Mouse (Mus musculus) thymus, postnatal 14 days (tissue): ENCODE results near the gene Atxn2.
A peak's percentile ranks its signal among the peaks of the same experiment; 100 is the strongest.
"Not testable (repeated sequence)": the region's sequence is repeated elsewhere in the genome, so short reads cannot be mapped to it uniquely, and the experiment has no call there.

Source experiments
- DNase-seq: peaks from one replicate; pipeline ENCODE4 v3.0.0; 2021

The Atxn2 gene

GRCm38 (mm10) chr5:121712232-121712933 is 1.2 kb downstream of the Atxn2 start:
- DNase-seq = peak; percentile 54

DNA sequence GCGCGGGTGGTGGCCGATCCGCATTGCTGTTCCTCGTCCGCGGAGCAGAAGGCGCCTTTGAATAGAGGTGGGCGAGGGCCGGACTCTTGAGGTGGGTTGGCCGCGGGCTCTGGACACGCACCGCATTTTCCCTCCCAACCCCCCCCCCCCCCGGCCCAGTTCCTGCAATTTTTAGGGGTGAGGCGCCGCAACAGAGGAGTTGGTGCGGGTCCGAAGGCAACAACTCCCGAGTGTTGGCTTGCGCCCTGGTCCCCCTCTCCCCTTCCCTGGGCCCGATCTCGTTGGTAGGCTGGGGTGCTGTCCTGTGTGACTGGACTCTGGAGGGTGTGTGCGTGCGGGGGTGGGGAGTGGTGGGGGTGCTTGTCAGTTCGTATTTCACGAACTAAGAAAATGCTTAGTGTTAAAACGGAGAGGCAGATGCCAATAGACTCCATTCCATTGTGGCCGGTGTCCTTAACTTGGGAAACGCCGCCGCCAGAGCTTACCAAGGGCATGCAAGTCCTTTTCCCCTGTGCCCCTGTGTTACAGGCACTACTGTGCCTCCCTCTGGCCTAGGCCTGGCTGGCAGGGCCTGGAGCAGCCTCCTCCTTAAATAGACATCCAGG is 1.9 kb downstream of the Atxn2 start:
- DNase-seq = peak; percentile 42

DNA sequence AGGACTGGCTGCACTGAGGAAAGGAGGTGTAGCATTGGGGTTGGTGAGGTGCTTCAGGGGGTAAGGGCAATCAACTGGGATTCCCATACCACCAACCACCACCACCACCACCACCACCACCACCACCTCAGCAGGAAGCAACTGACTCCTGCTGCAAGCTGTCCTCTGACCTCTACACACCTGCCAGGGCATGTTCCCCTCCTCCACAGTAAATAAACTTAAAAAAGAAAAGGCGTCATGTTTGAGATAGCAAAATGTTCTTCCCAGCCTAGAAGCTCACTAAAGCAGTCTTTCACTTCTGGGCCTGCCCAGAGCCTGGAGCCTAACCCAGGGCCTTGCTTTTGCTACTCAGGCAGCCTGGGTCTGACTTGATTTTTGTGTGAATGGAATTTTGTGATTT is 3.2 kb downstream of the Atxn2 start:
- DNase-seq = peak; percentile 36

GRCm38 (mm10) chr5:121714928-121715327 is 3.8 kb downstream of the Atxn2 start:
- DNase-seq = no peak

DNA sequence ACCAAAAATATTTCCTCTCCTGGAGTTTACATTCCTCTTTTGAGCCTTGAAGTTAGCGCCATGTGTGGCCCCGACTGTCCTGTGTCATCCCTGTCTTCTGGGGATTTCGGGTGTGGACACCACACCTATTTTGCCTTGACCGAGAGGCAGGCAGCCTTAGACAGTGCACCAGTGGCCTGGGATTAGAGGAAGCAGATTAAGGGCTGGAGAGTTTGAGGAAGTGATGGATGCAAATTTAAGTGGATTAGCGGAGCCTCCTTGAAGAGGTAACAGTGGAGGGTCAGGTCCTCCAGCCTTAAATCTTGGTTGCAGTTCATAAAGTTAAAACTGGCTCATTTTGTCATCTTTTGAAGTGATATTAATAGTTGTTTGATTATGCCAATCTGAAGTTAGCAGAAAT is 7.3 kb downstream of the Atxn2 start:
- DNase-seq = no peak

- DNase-seq = no peak
Measured at GRCm38 (mm10) chr5:121720888-121721585, 9.9 kb downstream of the Atxn2 start.

DNA sequence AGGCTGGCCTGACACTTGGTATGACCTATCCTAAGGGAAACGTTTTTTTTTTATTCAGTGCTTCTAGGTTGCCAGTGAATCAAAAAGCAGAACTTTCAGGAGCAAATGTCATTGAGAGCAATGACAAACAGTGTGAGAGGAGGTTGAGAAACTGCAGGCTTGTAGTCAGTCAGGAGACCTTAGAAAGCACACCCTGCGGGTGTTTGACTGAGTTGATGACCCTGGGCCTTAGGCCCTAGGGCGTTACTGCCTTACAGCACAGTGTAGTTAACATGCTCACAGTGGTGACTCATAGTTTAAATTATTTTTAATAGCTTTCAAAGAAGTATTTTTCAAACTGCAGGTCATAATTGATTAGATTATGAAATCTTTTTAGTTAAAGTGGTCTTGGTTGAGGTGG is 10.7 kb downstream of the Atxn2 start:
- no peak for DNase-seq

DNA sequence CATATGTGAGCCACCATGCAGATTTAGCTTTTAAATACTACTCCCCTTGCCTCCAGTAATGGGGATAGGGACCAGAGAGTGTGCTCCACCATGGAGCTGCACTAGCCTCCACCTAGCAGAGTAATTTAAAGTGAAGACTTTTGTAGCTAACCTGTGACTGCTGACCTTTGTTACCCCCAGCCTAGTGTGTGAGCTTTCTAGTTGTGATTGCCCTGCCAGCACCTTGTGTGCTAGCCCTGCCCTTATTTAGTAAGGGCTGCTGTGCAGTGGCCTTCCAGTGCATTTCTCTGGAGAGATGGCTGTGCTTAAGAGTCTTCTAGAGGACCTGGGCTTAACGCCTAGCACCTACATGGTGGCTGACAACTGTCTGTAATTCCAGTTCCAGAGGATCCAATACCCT is 13.5 kb downstream of the Atxn2 start:
- DNase-seq = no peak

GRCm38 (mm10) chr5:121730057-121730456 is 18.9 kb downstream of the Atxn2 start:
- DNase-seq = no peak

DNA sequence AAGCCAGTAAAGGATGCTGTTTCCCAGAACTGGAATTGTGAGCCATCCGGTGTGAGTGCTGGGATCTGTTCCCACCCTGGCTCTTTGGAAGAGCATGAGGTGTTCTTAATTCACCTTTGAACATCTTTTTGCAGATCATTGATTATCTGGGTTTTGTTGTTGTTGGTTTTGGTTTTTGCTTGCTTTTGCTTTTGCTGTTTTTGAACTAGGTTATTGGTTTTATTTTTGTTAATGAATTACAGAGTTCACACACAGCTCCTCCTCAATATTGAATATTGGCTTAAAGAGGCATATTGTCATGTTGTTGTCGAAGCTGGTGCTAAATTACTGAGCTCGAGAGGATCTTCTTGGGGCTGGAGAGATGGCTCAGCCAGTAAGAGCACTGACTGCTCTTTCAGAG is 25.5 kb downstream of the Atxn2 start:
- no peak for DNase-seq

GRCm38 (mm10) chr5:121738162-121738561 is 27.0 kb downstream of the Atxn2 start:
- DNase-seq = not testable (repeated sequence)

DNA sequence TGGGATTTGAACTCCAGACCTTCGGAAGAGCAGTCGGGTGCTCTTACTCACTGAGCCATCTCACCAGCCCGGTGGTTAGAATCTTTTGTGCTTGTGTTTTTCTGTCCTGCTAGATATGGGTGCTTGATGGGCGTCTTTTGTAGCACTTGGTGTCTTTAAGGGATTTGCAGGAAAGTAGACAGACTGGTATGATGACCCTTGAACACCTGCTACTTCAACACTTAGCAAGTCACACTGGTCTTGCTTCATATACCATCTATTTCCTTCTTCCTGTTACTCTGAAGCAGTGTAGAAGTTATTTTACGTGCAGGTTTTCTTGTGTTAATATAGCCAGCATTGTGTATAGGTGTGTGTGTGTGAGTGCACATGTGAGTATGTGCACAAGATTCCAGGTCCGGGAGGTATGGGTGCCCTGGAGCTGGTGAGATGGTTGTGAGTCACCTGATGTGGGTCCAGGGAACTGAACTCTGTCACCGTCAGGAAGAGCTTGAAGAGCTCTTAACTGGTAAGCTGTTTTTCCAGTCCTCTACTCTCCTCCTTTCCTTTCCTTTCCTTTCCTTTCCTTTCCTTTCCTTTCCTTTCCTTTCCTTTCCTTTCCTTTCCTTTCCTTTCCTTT is 27.5 kb downstream of the Atxn2 start:
- no peak for DNase-seq

DNA sequence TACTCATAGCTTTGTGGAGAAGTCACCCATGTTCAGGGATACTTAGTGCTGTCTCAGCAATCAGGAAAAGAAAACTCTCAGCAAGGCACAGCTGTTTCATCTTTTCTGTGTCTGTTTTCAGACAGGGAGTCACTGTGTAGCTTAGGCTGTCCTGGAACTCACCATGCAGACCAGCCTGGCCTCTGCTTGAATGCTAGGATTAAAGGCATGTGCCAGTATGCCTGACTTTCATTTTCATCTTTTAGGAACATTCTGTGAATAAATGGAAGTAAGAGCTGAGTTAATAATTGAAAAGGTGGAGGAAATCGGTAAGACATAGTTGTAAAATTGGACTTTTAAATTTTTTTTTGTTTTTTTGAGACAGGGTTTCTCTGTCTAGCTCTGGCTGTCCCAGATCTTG is 29.4 kb downstream of the Atxn2 start:
- no peak for DNase-seq

DNA sequence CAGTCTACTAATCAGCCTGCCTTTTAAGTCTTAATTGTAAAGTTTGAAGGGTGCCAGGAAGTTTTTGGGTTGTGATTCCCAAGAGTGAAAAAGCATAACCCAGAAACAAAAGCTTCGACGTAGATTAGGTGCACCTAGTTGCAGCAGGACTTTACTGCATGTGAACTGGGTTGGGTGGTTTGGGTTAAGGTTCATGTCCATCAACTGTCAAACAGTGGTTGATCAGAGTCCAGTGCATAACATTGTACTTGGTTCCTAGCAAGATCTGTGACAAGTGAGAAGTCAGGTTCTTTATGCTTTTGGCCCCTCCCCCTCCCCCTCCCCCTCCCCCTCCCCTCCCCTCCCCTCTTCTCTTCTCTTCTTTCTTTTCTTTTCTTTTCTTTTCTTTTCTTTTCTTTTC is 31.8 kb downstream of the Atxn2 start:
- DNase-seq = no peak

DNA sequence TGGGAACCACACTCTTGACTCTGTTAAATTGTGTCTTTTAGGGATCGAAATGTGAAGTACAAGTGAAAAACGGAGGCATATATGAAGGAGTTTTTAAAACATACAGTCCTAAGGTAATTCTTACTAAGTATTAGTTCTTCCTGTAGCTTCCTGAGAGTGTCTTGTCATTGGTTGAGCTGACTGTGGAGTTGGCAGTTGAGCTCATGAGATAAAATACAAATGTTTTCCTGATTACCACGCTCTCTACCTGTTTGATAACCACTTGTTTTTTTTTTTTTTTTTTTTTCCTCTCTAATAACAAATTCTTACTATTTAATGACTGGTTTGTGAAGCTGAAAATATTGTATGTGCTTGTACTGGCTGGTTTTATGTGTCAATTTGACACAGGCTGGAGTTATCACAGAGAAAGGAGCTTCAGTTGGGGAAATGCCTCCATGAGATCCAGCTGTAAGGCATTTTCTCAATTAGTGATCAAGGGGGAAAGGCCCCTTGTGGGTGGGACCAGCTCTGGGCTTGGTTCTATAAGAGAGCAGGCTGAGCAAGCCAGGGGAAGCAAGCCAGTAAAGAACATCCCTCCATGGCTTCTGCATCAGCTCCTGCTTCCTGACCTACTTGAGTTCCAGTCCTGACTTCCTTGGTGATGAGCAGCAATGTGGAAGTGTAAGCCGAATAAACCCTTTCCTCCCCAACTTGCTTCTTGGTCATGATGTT is 36.9 kb downstream of the Atxn2 start:
- DNase-seq = not testable (repeated sequence)

DNA sequence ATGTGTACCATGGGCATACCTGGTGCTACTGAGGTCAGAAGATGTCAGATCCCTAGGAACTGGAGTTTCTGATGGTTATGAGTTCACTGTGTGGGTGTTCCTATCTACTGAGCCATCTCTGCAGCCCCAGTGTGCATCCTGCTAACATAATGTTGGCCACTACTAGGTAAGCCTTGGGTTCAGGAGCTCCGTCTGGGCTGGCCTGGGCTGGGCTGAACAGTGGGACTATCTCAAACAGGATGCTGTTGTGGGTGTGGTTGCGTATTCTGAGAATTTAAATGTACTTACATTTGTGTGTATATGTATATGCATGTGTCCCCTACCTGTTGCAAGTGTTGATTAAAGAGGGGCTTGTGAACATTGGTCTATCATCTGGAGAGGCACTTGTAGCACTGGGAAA is 38.5 kb downstream of the Atxn2 start:
- no peak for DNase-seq

DNA sequence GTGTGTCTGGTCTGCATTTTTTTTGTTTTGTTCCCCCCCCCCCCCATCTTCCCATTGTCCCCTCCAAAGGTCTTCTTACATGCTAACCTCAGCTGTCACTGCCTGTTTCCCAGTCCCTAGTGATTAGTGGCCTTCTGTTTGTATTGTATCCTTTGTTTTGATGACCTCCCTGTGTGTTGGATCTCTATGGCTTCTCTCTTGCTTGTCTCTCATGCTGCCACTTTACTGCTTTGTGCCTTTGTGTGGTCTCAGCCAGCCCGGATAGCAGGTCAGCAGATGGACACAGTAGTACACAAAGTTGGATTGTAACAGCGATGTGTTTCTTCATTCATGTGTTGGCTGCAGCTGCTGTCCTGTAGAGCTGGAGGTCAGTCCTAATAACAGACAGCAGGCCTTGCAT is 46.8 kb downstream of the Atxn2 start:
- DNase-seq = no peak

DNA sequence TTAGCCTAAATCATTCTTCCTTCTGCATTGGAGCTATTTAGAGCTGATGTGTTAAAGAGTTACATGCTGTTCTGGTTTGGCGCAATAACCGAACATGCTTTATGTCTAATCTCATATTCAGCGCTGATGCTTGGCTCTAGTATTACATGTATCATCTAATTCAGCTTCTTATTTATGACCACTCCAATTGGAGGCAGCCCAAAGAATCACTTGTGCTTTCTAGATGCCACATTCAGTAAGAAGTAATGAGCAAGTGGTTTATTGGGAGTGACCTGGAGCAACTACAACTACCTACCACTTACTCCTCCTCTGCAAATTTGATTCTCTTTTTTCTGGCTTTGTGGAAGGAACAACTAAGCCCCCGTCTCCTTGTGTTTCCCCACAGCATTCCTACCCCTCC is 47.2 kb downstream of the Atxn2 start:
- DNase-seq = no peak

DNA sequence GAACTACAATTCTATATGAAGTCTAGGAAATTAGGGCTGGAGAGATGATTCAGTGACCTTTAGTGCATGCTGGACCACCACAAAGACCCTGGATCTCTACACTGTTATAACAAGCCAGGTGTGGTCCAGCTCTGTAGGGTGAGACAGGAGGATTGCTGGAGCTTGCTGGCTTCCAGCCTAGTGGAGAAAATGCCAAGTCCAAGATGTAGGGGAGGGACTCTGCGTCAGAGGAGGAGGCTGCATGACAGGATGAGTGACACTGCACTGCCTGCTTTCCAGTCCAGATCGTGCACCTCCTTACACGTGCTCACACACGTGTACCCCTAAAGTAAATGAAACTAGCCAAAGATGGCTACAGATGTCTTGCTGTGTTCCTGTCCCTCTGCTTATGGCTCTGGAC is 48.8 kb downstream of the Atxn2 start:
- no peak for DNase-seq

DNA sequence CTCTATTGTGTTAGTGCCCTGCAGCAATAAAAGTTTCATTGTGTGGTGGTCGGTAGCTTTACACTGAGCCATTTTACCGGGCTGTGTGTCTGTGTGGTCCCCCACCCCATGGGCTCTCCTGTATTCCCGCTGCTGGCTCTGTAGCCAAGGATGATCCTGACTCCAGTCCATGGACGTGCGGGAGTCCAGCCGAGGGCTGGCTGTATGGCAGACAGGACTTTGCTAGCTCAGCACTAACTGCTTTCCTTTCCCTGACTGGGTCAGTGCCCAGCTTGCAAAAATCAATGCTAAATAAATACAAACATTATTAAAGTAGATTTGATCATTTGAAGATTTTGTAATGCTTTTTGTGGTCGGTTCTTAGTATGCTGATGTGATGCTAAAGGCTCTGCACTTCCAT is 50.3 kb downstream of the Atxn2 start:
- DNase-seq = no peak

DNA sequence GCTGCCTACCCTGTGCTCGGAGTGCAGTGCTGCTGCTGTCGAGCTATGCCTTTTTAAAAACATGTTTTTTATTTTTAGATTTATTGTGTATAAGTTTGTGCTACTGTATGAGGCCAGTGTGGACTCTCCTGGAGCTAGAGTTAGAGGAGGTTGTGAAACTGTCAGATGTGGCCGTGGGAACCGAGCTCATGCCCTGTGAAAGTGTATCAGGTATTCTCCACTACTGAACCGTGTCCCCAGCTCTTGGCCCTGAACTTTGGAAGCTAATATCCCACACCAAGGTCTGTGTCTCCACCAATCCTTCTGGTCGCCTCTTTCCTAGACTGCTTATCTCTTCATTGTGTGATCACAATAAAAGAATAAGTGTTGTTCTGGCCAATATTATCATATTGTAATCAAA is 51.8 kb downstream of the Atxn2 start:
- no peak for DNase-seq

DNA sequence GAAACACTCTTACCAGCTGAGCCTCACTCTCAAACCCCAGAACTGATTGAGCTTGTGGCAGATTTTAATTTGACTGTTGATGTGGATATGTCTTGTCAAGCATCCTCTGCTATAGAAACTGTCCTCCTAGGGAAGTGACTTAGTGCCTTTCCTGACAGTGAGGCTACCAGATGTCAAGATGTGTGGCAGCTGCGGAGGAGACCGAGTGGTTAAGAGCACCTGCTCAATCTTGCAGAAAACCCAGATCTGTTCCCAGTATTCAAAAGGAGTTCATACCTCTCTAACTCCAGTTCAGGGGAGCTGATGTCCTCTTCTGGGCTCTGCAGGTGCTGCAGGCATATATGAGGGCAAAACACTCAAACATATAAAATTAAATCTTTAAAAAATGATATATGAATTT is 53.9 kb downstream of the Atxn2 start:
- peak; percentile 49 for DNase-seq

- peak; percentile 43 for DNase-seq
Measured at GRCm38 (mm10) chr5:121766038-121766773, 55.1 kb downstream of the Atxn2 start.
